Mouse (Mus musculus): ENCODE measurements at regions not wholly inside any gene's neighbourhood (a gene's known extent, or its start where the extent isn't known, plus 50 kb on each side); places are given as distances from the start of the nearest gene placed in this dataset.
A peak's percentile ranks its signal among the peaks of the same experiment; 100 is the strongest.

DNA sequence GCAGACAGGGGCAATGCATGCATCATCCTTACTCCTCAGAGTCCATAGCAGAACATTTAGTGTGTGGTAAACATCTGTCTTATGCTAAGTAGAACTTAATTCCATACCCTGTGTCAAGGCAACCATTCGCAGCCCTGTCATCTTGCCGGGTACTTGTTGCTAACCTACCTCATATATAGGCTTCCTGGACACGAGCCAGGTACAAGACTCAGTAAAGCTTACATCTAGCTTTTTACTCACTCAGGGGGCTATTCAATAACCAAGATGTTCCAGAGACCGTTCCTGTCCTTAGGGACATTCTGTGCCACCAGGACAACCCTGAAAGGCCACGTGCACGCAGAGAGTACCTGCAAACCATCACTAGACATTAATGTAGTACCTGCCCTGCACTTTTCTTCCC lies 74.8 kb upstream of the Srd5a3 start:
- Histone ChIP-seq H3K9me3 (ENCODE audit: control insufficient read depth, low read length) (no peaks in the 10 kb centered on the region), H3K27ac (replicated peaks; ENCODE audit: low read depth, low read length) (no peak overlapping the region), H3K4me2 (ENCODE audit: low read depth, low read length) (no peak overlapping the region), H3K27me3 (replicated peaks; ENCODE audit: control insufficient read depth, insufficient read depth, low read length) (no peaks in the 10 kb centered on the region), H3K4me1 (ENCODE audit: control insufficient read depth, insufficient read depth, low read length) (no peaks in the 10 kb centered on the region), H3K9ac (ENCODE audit: low read depth, low read length) (no peak overlapping the region), H3K4me3 (ENCODE audit: low read depth, low read length) (no peak overlapping the region), H3K36me3 (ENCODE audit: control insufficient read depth, insufficient read depth, low read length) (no peaks in the 10 kb centered on the region)
- WGBS, result 65% methylated on average over 6 of the region's 6 CpGs
- DNase-seq (ENCODE audit: low spot score) (no peak), ATAC-seq (ENCODE audit: low read depth) (no peak)

DNA sequence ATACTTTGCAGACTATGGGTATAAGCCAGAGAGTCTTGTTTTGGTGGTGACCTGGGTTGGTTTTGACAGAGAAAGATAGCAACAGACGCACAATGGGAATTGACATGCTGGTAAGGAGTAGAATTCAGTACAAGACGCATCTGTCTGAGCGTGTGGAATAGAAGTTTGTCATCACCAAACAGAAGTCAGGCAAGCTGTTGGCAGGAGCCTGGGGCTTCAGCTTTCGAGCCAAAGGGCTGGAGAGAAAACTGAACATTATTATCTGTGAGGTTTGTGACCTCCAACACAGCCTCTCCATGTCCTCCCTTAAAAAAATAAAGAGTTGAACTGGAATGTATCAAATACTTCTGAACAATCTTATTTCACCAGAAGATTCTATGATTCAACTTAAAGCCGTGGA lies 75.4 kb upstream of the Srd5a3 start:
- Histone ChIP-seq H3K4me2 (ENCODE audit: low read depth, low read length) (no peak overlapping the region), H3K36me3 (ENCODE audit: control insufficient read depth, insufficient read depth, low read length) (no peaks in the 10 kb centered on the region), H3K9me3 (ENCODE audit: control insufficient read depth, low read length) (no peaks in the 10 kb centered on the region), H3K27ac (replicated peaks; ENCODE audit: low read depth, low read length) (no peak overlapping the region), H3K27me3 (replicated peaks; ENCODE audit: control insufficient read depth, insufficient read depth, low read length) (no peaks in the 10 kb centered on the region), H3K4me1 (ENCODE audit: control insufficient read depth, insufficient read depth, low read length) (no peaks in the 10 kb centered on the region), H3K4me3 (ENCODE audit: low read depth, low read length) (no peak overlapping the region), H3K9ac (ENCODE audit: low read depth, low read length) (no peak overlapping the region)
- DNase-seq (ENCODE audit: low spot score), result no peak
- 64% methylated on average over 5 of the region's 5 CpGs for WGBS
- ATAC-seq (ENCODE audit: low read depth), result no peak

DNA sequence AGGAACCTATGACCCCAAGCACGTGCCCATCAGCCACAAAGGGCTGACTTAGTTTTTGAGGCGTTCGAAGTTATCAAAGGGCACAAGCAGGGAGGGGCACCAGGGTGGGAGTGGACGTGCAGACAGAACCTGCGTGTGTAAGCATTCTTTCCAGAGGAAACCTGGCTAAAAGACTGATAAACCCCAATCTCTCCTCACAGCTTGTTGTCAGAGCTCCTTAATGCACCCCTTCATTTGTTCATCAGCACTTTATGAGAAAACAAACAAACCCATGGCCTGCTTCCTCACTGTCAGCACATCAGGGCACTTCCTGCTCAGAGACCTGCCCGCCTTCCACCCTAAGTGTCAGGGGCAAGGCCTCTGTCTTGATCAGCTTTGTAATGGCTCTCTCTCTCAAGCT lies 76.6 kb upstream of the Srd5a3 start:
- Histone ChIP-seq H3K4me3 (ENCODE audit: low read depth, low read length) (no peak overlapping the region), H3K9ac (ENCODE audit: low read depth, low read length) (no peak overlapping the region), H3K27me3 (replicated peaks; ENCODE audit: control insufficient read depth, insufficient read depth, low read length) (no peaks in the 10 kb centered on the region), H3K36me3 (ENCODE audit: control insufficient read depth, insufficient read depth, low read length) (no peaks in the 10 kb centered on the region), H3K9me3 (ENCODE audit: control insufficient read depth, low read length) (no peaks in the 10 kb centered on the region), H3K4me1 (ENCODE audit: control insufficient read depth, insufficient read depth, low read length) (no peaks in the 10 kb centered on the region), H3K27ac (replicated peaks; ENCODE audit: low read depth, low read length) (no peak overlapping the region), H3K4me2 (ENCODE audit: low read depth, low read length) (no peak overlapping the region)
- 56% methylated on average over 6 of the region's 6 CpGs for WGBS
- DNase-seq (ENCODE audit: low spot score), result no peak
- ATAC-seq (ENCODE audit: low read depth), result no peak

DNA sequence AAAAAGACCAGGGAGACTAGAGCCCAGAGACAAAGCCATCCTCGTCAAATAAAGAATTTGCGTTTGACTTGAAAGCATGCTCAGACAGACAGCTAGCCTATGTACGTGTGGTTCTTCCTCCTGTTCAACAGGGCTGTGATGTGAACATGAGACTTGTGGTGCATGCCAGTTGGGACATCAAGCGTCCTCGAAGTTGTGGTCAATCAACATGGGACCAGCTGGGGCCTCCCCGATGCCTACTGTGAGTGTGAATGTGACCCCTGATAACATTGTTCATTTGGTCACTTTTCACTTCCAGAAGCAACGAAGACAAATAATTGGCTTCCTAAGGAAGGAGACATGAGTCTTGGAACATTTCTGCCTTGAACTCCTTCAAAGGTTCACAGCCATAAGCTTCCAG lies 79.8 kb upstream of the Kdr start:
- no peaks in the 10 kb centered on the region for H3K27me3 ChIP-seq (replicated peaks; ENCODE audit: control insufficient read depth, insufficient read depth, low read length)
- H3K4me2 ChIP-seq (ENCODE audit: low read depth, low read length), result no peak overlapping the region
- no peaks in the 10 kb centered on the region for H3K36me3 ChIP-seq (ENCODE audit: control insufficient read depth, insufficient read depth, low read length)
- ATAC-seq (ENCODE audit: low read depth) (no peak), DNase-seq (ENCODE audit: low spot score) (no peak)
- H3K9ac ChIP-seq (ENCODE audit: low read depth, low read length), result no peak overlapping the region
- H3K4me1 ChIP-seq (ENCODE audit: control insufficient read depth, insufficient read depth, low read length), result no peaks in the 10 kb centered on the region
- H3K27ac ChIP-seq (replicated peaks; ENCODE audit: low read depth, low read length), result no peak overlapping the region
- 74% methylated on average over 7 of the region's 7 CpGs for WGBS
- H3K4me3 ChIP-seq (ENCODE audit: low read depth, low read length), result no peak overlapping the region
- no peaks in the 10 kb centered on the region for H3K9me3 ChIP-seq (ENCODE audit: control insufficient read depth, low read length)

DNA sequence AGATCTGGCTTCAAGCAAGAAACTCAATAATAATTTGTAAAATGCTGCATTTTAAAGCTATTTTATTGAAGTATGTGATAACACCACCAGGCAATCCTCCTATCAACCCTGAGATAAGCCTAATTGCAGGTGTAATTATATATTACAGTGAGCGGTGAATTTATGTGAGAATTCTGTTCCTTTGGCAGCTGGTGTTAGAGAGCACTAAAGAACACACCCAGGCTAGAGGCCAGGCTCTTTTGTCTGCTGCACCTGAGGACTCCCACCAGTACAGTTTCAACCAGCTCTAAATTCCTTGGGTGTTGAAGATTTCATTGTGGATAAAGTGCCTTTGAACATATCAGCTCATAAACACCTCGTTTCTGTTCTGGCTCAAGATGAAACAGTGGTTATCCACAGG lies 77.6 kb upstream of the Kdr start:
- Histone ChIP-seq H3K9ac (ENCODE audit: low read depth, low read length) (no peak overlapping the region), H3K4me1 (ENCODE audit: control insufficient read depth, insufficient read depth, low read length) (no peaks in the 10 kb centered on the region), H3K27ac (replicated peaks; ENCODE audit: low read depth, low read length) (no peak overlapping the region), H3K27me3 (replicated peaks; ENCODE audit: control insufficient read depth, insufficient read depth, low read length) (no peaks in the 10 kb centered on the region), H3K36me3 (ENCODE audit: control insufficient read depth, insufficient read depth, low read length) (no peaks in the 10 kb centered on the region), H3K9me3 (ENCODE audit: control insufficient read depth, low read length) (no peaks in the 10 kb centered on the region), H3K4me3 (ENCODE audit: low read depth, low read length) (no peak overlapping the region), H3K4me2 (ENCODE audit: low read depth, low read length) (no peak overlapping the region)
- no peak for ATAC-seq (ENCODE audit: low read depth)
- WGBS, result 64% methylated on average over 2 of the region's 2 CpGs
- DNase-seq (ENCODE audit: low spot score), result no peak

DNA sequence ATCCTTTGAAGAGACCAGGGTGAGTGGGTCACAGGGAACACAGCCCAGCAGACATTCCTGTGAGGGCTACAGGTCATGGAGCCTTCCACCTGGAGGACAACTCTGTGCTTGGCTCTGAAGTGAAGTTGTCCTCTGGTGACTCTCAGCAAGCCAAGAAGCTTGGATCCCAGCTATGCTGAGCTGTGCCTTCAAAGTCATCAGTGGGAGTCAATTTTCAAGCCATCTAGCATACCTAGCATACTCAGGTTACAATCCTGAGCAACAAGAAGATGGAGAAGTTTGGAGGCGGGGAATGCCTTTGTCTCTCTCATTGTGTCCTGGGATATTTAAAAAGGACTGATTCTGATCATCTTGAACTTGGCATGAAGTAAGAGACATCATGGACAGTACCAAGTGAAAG lies 74.5 kb upstream of the Kdr start:
- H3K27ac ChIP-seq (replicated peaks; ENCODE audit: low read depth, low read length), result no peak overlapping the region
- no peaks in the 10 kb centered on the region for H3K9me3 ChIP-seq (ENCODE audit: control insufficient read depth, low read length)
- no peaks in the 10 kb centered on the region for H3K4me1 ChIP-seq (ENCODE audit: control insufficient read depth, insufficient read depth, low read length)
- DNase-seq (ENCODE audit: low spot score), result no peak
- 82% methylated on average over 1 of the region's 1 CpGs for WGBS
- H3K4me2 ChIP-seq (ENCODE audit: low read depth, low read length), result no peak overlapping the region
- H3K36me3 ChIP-seq (ENCODE audit: control insufficient read depth, insufficient read depth, low read length), result no peaks in the 10 kb centered on the region
- no peaks in the 10 kb centered on the region for H3K27me3 ChIP-seq (replicated peaks; ENCODE audit: control insufficient read depth, insufficient read depth, low read length)
- no peak overlapping the region for H3K4me3 ChIP-seq (ENCODE audit: low read depth, low read length)
- no peak overlapping the region for H3K9ac ChIP-seq (ENCODE audit: low read depth, low read length)
- no peak for ATAC-seq (ENCODE audit: low read depth)

DNA sequence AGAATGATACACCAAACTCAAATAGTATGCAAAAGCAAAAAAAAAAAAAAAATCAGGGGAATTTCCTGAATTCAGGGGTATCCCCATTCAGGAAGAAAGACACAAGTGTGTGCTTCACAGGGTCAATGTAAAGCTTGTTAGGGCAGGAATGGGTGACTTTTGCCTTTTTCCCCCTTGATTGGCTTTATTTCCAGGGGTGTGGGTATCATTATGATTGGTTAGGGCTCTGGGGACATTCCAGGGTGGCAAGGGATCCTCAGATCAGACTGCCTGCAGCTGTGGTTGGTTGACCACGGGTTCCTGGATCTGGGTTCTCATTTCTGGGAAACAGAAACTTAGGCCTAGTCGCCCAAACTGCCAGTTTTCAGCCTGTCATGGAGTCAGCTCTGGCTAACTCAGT lies 73.4 kb upstream of the Kdr start:
- WGBS, result 92% methylated on average over 2 of the region's 2 CpGs
- Histone ChIP-seq H3K4me1 (ENCODE audit: control insufficient read depth, insufficient read depth, low read length) (no peaks in the 10 kb centered on the region), H3K27ac (replicated peaks; ENCODE audit: low read depth, low read length) (no peak overlapping the region)

DNA sequence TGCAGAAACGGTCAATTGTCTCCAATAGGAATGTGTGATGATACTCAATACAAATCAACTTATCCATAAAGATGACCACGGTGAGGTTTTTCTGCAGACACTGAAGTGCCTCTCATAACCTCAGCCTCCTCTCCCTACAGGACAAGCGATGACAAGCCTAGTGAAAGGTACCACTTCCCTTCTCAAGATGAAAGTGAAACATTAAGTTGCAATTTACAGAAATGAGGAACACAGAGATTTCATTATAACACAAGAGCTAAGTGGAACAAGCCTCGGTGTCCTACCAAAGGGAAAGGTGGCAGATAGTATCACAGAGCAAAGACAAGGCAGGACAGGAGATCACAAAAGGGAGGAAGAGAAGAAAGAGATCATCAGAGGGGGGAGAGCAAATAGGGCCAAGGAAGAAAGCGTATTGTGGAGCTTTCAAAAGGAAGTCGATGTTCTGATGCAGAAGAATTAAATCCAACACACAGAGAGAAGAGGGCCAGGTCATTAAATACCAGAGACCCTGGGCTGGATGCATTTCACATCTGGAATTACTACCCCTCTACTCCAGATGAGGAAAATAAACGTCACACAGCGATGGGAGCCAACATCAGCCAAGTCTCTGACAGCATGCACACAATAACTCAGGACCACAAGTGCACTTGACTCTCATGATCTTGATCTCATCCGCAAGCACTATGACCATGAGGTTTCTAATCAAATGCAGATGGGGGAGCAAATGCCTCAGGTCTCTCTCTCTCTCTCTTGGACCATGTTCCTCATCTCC lies 70.0 kb upstream of the Kdr start:
- Histone ChIP-seq H3K4me1 (ENCODE audit: control insufficient read depth, insufficient read depth, low read length) (0 out of 2 replicates have a peak, but pooled peaks cover 9% of the 10 kb centered on the region), H3K9ac (ENCODE audit: low read depth, low read length) (no peak overlapping the region), H3K27me3 (replicated peaks; ENCODE audit: control insufficient read depth, insufficient read depth, low read length) (no peaks in the 10 kb centered on the region), H3K36me3 (ENCODE audit: control insufficient read depth, insufficient read depth, low read length) (no peaks in the 10 kb centered on the region), H3K9me3 (ENCODE audit: control insufficient read depth, low read length) (no peaks in the 10 kb centered on the region), H3K27ac (replicated peaks; ENCODE audit: low read depth, low read length) (no peak overlapping the region), H3K4me3 (ENCODE audit: low read depth, low read length) (no peak overlapping the region), H3K4me2 (ENCODE audit: low read depth, low read length) (no peak overlapping the region)
- DNase-seq (ENCODE audit: low spot score), result peak; percentile 47
- ATAC-seq (ENCODE audit: low read depth), result no peak
- WGBS, result 68% methylated on average over 9 of the region's 9 CpGs

More for the DNA sequence above, 73.4 kb upstream of the Kdr start:
- ATAC-seq (ENCODE audit: low read depth), result no peak
- no peak overlapping the region for H3K9ac ChIP-seq (ENCODE audit: low read depth, low read length)
- H3K4me2 ChIP-seq (ENCODE audit: low read depth, low read length), result no peak overlapping the region
- H3K36me3 ChIP-seq (ENCODE audit: control insufficient read depth, insufficient read depth, low read length), result no peaks in the 10 kb centered on the region
- no peak for DNase-seq (ENCODE audit: low spot score)
- no peak overlapping the region for H3K4me3 ChIP-seq (ENCODE audit: low read depth, low read length)
- no peaks in the 10 kb centered on the region for H3K27me3 ChIP-seq (replicated peaks; ENCODE audit: control insufficient read depth, insufficient read depth, low read length)
- H3K9me3 ChIP-seq (ENCODE audit: control insufficient read depth, low read length), result no peaks in the 10 kb centered on the region
